31 mouse cellular contexts compared by ENCODE assay signal in the genomic region with DNA sequence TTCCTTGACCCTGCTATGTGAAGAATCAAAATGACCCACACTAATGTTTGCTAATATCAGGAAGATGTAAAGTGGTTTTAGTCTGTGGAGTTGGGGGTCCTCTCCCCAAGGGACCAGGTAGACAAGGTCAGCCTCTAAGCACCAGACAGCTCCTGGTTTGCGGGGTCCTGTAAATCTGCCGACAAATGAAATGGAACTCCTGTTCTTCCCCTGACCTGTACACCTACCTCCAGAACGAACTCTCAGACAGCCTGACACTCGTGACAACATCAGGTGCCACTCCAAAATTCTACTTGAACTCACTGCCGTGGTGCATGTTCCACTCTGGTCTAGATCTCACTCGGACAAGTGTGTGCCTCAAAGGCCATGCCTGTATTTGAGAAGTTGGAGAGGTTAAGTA.
"Had no signal": no experiment of that assay in that cellular context is flagged by ENCODE, and none has a peak within 500 bp of the region (broad histone marks: within the 10 kb centered on the region; RNA-seq: fewer than 3 reads in every experiment).

No protein-coding gene starts in this region.

- H3K4me2 ChIP-seq: limb, embryonic 12.5 days; limb, embryonic 13.5 days; limb, embryonic 15.5 days; liver, embryonic 11.5 days; liver, embryonic 12.5 days; liver, embryonic 13.5 days; liver, embryonic 15.5 days; lung, embryonic 14.5 days; lung, embryonic 15.5 days; midbrain, embryonic 11.5 days; midbrain, embryonic 12.5 days; midbrain, embryonic 13.5 days; midbrain, embryonic 15.5 days; neural tube, embryonic 12.5 days had no signal

- H3K36me3 ChIP-seq: limb, embryonic 12.5 days; limb, embryonic 13.5 days; limb, embryonic 15.5 days; liver, embryonic 12.5 days; liver, embryonic 13.5 days; liver, embryonic 15.5 days; lung, embryonic 15.5 days; midbrain, embryonic 10.5 days; midbrain, embryonic 12.5 days; midbrain, embryonic 13.5 days; midbrain, embryonic 15.5 days; neural tube, embryonic 12.5 days had no signal

- DNase-seq: left cerebral cortex, postnatal 4 days; liver; liver, embryonic 13.5 days; liver, postnatal 0 days; lung, adult 18-20 months; lung, adult 2 months; lung, embryonic 14.5 days; lung, postnatal 10 days; lung, postnatal 14 days; lung, postnatal 36 days; lung, postnatal 4 days; midbrain, embryonic 14.5 days had no signal

- H3K9me3 ChIP-seq: limb, embryonic 12.5 days; limb, embryonic 13.5 days; limb, embryonic 15.5 days; liver, embryonic 12.5 days; liver, embryonic 13.5 days; liver, embryonic 15.5 days; lung, embryonic 15.5 days; midbrain, embryonic 10.5 days; midbrain, embryonic 12.5 days; midbrain, embryonic 13.5 days; midbrain, embryonic 15.5 days; neural tube, embryonic 12.5 days had no signal

- H3K4me3 ChIP-seq: limb, embryonic 12.5 days; limb, embryonic 13.5 days; limb, embryonic 15.5 days; liver, embryonic 12.5 days; liver, embryonic 13.5 days; liver, embryonic 15.5 days; lung, embryonic 15.5 days; megakaryocyte, embryonic 14.5 days; midbrain, embryonic 10.5 days; midbrain, embryonic 12.5 days; midbrain, embryonic 13.5 days; midbrain, embryonic 15.5 days; myocyte; neural tube, embryonic 12.5 days had no signal

- H3K27me3 ChIP-seq: limb, embryonic 12.5 days; limb, embryonic 15.5 days; liver, embryonic 13.5 days; liver, embryonic 15.5 days; lung, embryonic 15.5 days; megakaryocyte, embryonic 14.5 days; midbrain, embryonic 15.5 days; neural tube, embryonic 12.5 days had no signal

- H3K9ac ChIP-seq: limb, embryonic 12.5 days; limb, embryonic 13.5 days; limb, embryonic 15.5 days; liver, embryonic 12.5 days; liver, embryonic 13.5 days; liver, embryonic 14.5 days; liver, embryonic 15.5 days; liver, postnatal 0 days; lung, embryonic 14.5 days; lung, embryonic 15.5 days; midbrain, embryonic 12.5 days; midbrain, embryonic 13.5 days; midbrain, embryonic 15.5 days; neural tube, embryonic 12.5 days had no signal

- ATAC-seq: liver, embryonic 12.5 days; liver, postnatal 0 days; lung, postnatal 0 days; midbrain, embryonic 13.5 days; midbrain, embryonic 15.5 days; midbrain, embryonic 16.5 days had no signal

- H3K4me1 ChIP-seq: liver, embryonic 13.5 days; liver, embryonic 15.5 days; midbrain, embryonic 15.5 days had no signal

- H3K27ac ChIP-seq: limb, embryonic 13.5 days; limb, embryonic 15.5 days; liver, embryonic 12.5 days; liver, embryonic 13.5 days; liver, embryonic 14.5 days; liver, embryonic 15.5 days; lung, embryonic 15.5 days; macrophage; midbrain, embryonic 10.5 days; midbrain, embryonic 12.5 days; midbrain, embryonic 13.5 days; midbrain, embryonic 15.5 days; neural tube, embryonic 12.5 days had no signal
